Mouse (Mus musculus) heart, embryonic 16.5 days (tissue): ENCODE results near the gene 1600014C23Rik. TPM values are rescaled to one million over a fixed set of nuclear protein-coding genes. Genes with fewer than 3 reads are reported as not detected.

Source experiments
- ATAC-seq: fragments of 200-750 bp; cut with Nextera tagmentation; replicated peaks from 2 replicates; pipeline ENCODE4 v1.8.0; 2017; ENCODE audit warnings: moderate number of reproducible peaks; ENCODE audit not compliant: insufficient read depth, low FRiP score; ENCODE audit errors: extremely low read depth
- H3K27ac ChIP-seq: fragments of 300-500 bp; sonication (generic); 2 replicates; pipeline ENCODE4 v1.5.1; 2014; ENCODE audit warnings: mild to moderate bottlenecking, low read length, control low read depth, moderate library complexity
- H3K27me3 ChIP-seq: fragments of 300-500 bp; sonication (generic); 2 replicates; pipeline ENCODE4 v1.6.1; 2014; ENCODE audit warnings: low read length, mixed read lengths; ENCODE audit not compliant: control insufficient read depth, insufficient read depth
- H3K36me3 ChIP-seq: fragments of 300-500 bp; sonication (generic); 2 replicates; pipeline ENCODE4 v1.6.1; 2014; ENCODE audit not compliant: control insufficient read depth, insufficient read depth
- H3K4me1 ChIP-seq: fragments of 300-500 bp; sonication (generic); 2 replicates; pipeline ENCODE4 v1.6.1; 2014; ENCODE audit warnings: low read length, mixed read lengths; ENCODE audit not compliant: control insufficient read depth, insufficient read depth
- H3K4me2 ChIP-seq: fragments of 300-500 bp; sonication (generic); 2 replicates; pipeline ENCODE4 v1.6.1; 2014; ENCODE audit warnings: low read depth, mild to moderate bottlenecking, control low read depth, low read length
- H3K4me3 ChIP-seq: fragments of 300-500 bp; sonication (generic); 2 replicates; pipeline ENCODE4 v1.5.1; 2014; ENCODE audit warnings: mild to moderate bottlenecking, control low read depth, low read length
- H3K9ac ChIP-seq: fragments of 300-500 bp; sonication (generic); 2 replicates; pipeline ENCODE4 v1.6.1; 2014; ENCODE audit warnings: low read length, control low read depth
- H3K9me3 ChIP-seq: fragments of 300-500 bp; sonication (generic); replicated peaks from 2 replicates; pipeline ENCODE4 v1.6.1; 2016; ENCODE audit warnings: low read length; ENCODE audit not compliant: control insufficient read depth
- WGBS: fragments of 180-500 bp; shearing (Covaris S2); extraction: QIAGEN DNeasy Blood & Tissue Kit; methylation state at CpG from one replicate; pipeline ENCODE4 v1.1.7; 2014; 5-methylcytosine and 5-hydroxymethylcytosine counted together
- polyA plus RNA-seq: library from polyadenylated mRNA; unstranded; fragments of >200 nt; fragmentation: Nextera tagmentation; extraction: Ambion mirVana; gene quantifications from 2 replicates; pipeline ENCODE4 v1.2.1, GENCODE M21; 2015

Gene 1600014C23Rik
- 0.54 and 1.4 TPM in 2 replicates for polyA plus RNA-seq

GRCm38 (mm10) chr17:45733735-45734301, at the start of gene 1600014C23Rik:
TSS of gene 1600014C23Rik (minus strand) at chr17:45733844.
- 1% methylated on average over 41 of the region's 41 CpGs for WGBS
- Histone ChIP-seq H3K27ac (peak within 1 kb of the TSS; percentile 77), H3K4me1 (peaks cover 46% of the 10 kb centered on the region), H3K27me3 (no peaks in the 10 kb centered on the region), H3K9ac (peak within 1 kb of the TSS; percentile 77), H3K9me3 (no peaks in the 10 kb centered on the region), H3K36me3 (no peaks in the 10 kb centered on the region), H3K4me2 (peak within 1 kb of the TSS; percentile 80), H3K4me3 (peak within 1 kb of the TSS; percentile 46)
- 0 out of 2 replicates have a peak, but pooled peaks have one; percentile 2 for ATAC-seq

- Histone ChIP-seq H3K9me3 (no peaks in the 10 kb centered on the region), H3K27me3 (no peaks in the 10 kb centered on the region), H3K4me2 (no peak overlapping the region), H3K27ac (no peak overlapping the region), H3K4me1 (no peaks in the 10 kb centered on the region), H3K4me3 (no peak overlapping the region), H3K36me3 (no peaks in the 10 kb centered on the region), H3K9ac (no peak overlapping the region)
- WGBS: 66% methylated on average over 4 of the region's 4 CpGs
- no peak for ATAC-seq
Measured at GRCm38 (mm10) chr17:45778446-45778845, 44.8 kb upstream of the 1600014C23Rik start.

DNA sequence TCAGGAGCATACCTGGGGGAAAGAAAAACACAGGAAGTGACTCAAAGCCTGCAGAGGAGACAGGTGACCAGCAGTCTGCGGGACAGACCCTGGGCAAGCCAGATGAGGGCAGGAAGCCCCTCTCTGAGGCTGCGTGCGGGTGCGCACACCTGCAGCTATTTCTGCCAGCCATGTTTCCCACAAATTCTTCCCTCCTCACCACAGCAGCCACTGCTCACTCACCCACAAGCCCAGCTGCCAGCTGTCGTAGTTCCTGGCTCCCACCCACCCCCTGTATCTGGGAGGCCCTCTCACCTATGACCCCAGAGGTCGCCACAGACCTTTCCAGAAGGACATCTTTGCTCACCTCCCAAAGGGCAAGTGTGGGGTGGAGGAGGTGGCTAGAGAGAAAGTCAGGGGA, 43.8 kb upstream of the 1600014C23Rik start:
- Histone ChIP-seq H3K4me3 (no peak overlapping the region), H3K9ac (no peak overlapping the region), H3K9me3 (no peaks in the 10 kb centered on the region), H3K4me2 (no peak overlapping the region), H3K4me1 (0 out of 2 replicates have a peak, but pooled peaks cover 3% of the 10 kb centered on the region), H3K27ac (no peak overlapping the region), H3K36me3 (no peaks in the 10 kb centered on the region), H3K27me3 (no peaks in the 10 kb centered on the region)
- no peak for ATAC-seq
- WGBS: 75% methylated on average over 6 of the region's 6 CpGs

DNA sequence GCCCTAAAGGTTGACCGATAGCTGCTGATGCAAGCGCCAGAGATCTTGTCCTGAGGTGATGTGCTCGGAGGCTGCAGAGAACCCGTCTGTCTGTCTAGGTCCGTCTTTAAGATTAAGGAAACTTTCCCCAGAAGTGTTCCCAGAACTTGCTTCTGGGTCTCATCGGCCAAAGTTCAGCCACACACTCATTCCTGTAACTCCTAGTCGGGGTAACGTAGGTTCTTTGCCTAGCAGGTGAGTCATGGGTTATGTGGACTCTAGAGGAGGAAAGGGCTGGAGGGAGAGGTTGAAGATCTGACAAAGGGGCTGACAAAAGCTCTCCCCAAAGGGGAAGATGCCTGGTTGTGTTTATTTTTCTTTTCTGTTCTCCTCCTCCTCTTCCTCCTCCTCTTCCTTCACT, 42.5 kb upstream of the 1600014C23Rik start:
- H3K4me2 ChIP-seq: no peak overlapping the region
- no peak overlapping the region for H3K27ac ChIP-seq
- no peak overlapping the region for H3K9ac ChIP-seq
- no peaks in the 10 kb centered on the region for H3K9me3 ChIP-seq
- H3K4me1 ChIP-seq: 0 out of 2 replicates have a peak, but pooled peaks cover 3% of the 10 kb centered on the region
- H3K4me3 ChIP-seq: no peak overlapping the region
- WGBS: 91% methylated on average over 8 of the region's 8 CpGs
- no peaks in the 10 kb centered on the region for H3K36me3 ChIP-seq
- no peak for ATAC-seq
- no peaks in the 10 kb centered on the region for H3K27me3 ChIP-seq

GRCm38 (mm10) chr17:45775468-45775867, 41.8 kb upstream of the 1600014C23Rik start:
- H3K4me2 ChIP-seq: no peak overlapping the region
- no peak for ATAC-seq
- H3K4me1 ChIP-seq: peaks cover 3% of the 10 kb centered on the region; the same call in 1 of the 2 replicates
- no peak overlapping the region for H3K9ac ChIP-seq
- H3K27ac ChIP-seq: no peak overlapping the region
- WGBS: 84% methylated on average over 9 of the region's 9 CpGs
- no peaks in the 10 kb centered on the region for H3K9me3 ChIP-seq
- no peak overlapping the region for H3K4me3 ChIP-seq
- H3K36me3 ChIP-seq: no peaks in the 10 kb centered on the region
- H3K27me3 ChIP-seq: no peaks in the 10 kb centered on the region

GRCm38 (mm10) chr17:45772566-45772965, 38.9 kb upstream of the 1600014C23Rik start:
- no peak overlapping the region for H3K4me2 ChIP-seq
- no peak overlapping the region for H3K4me3 ChIP-seq
- no peaks in the 10 kb centered on the region for H3K36me3 ChIP-seq
- 48% methylated on average over 3 of the region's 3 CpGs for WGBS
- H3K9me3 ChIP-seq: no peaks in the 10 kb centered on the region
- H3K27me3 ChIP-seq: no peaks in the 10 kb centered on the region; the same call in 1 of the 2 replicates
- H3K27ac ChIP-seq: no peak overlapping the region
- H3K4me1 ChIP-seq: peaks cover 15% of the 10 kb centered on the region
- ATAC-seq: no peak
- H3K9ac ChIP-seq: no peak overlapping the region

- no peak overlapping the region for H3K4me2 ChIP-seq
- no peak overlapping the region for H3K27ac ChIP-seq
- H3K4me1 ChIP-seq: peaks cover 19% of the 10 kb centered on the region
- no peaks in the 10 kb centered on the region; the same call in 1 of the 2 replicates for H3K27me3 ChIP-seq
- WGBS: 90% methylated on average over 8 of the region's 8 CpGs
- no peaks in the 10 kb centered on the region for H3K36me3 ChIP-seq
- no peaks in the 10 kb centered on the region for H3K9me3 ChIP-seq
- H3K4me3 ChIP-seq: no peak overlapping the region
- no peak for ATAC-seq
- no peak overlapping the region for H3K9ac ChIP-seq
Measured at GRCm38 (mm10) chr17:45772096-45772495, 38.5 kb upstream of the 1600014C23Rik start.

DNA sequence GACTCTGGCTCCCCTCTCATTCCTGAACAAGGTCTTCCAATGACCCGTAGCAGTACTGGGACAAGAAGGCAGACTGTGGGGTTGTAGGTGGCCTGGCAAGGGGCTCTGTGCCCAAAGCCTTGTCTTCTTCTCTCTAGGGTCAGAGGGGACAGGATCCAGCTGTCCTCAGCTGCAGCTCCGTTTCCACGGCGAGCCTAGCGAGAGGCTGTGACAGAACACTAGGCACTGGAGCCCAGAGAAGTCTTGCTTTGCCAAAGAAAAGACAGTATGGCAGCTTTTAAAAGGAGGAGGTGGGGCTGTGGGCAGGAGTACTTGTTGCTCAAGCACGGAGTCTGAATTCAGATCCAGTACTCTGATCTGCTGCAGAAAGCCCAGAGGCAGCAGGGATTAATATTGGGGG, 36.8 kb upstream of the 1600014C23Rik start:
- H3K9ac ChIP-seq: no peak overlapping the region
- no peak overlapping the region for H3K27ac ChIP-seq
- WGBS: 45% methylated on average over 6 of the region's 6 CpGs

GRCm38 (mm10) chr17:45769821-45770220, 36.2 kb upstream of the 1600014C23Rik start:
- no peak for ATAC-seq
- 61% methylated on average over 6 of the region's 6 CpGs for WGBS

More for the DNA sequence above, 36.8 kb upstream of the 1600014C23Rik start:
- ATAC-seq: no peak
- H3K9me3 ChIP-seq: no peaks in the 10 kb centered on the region
- H3K36me3 ChIP-seq: no peaks in the 10 kb centered on the region
- peaks cover 28% of the 10 kb centered on the region for H3K4me1 ChIP-seq
- no peaks in the 10 kb centered on the region; the same call in 1 of the 2 replicates for H3K27me3 ChIP-seq
- H3K4me3 ChIP-seq: no peak overlapping the region
- no peak overlapping the region for H3K4me2 ChIP-seq

More at GRCm38 (mm10) chr17:45769821-45770220, 36.2 kb upstream of the 1600014C23Rik start:
- H3K27ac ChIP-seq: peak overlapping the region; percentile 21; the same call in 1 of the 2 replicates
- no peak overlapping the region for H3K9ac ChIP-seq
- peaks cover 28% of the 10 kb centered on the region for H3K4me1 ChIP-seq
- no peak overlapping the region for H3K4me3 ChIP-seq
- H3K4me2 ChIP-seq: no peak overlapping the region
- no peaks in the 10 kb centered on the region; the same call in 1 of the 2 replicates for H3K27me3 ChIP-seq
- H3K9me3 ChIP-seq: no peaks in the 10 kb centered on the region
- H3K36me3 ChIP-seq: no peaks in the 10 kb centered on the region
